Mouse (Mus musculus): ENCODE measurements at regions not wholly inside any gene's neighbourhood (a gene's known extent, or its start where the extent isn't known, plus 50 kb on each side); places are given as distances from the start of the nearest gene placed in this dataset.
"Not testable (repeated sequence)": the region's sequence is repeated elsewhere in the genome, so short reads cannot be mapped to it uniquely, and the experiment has no call there.

DNA sequence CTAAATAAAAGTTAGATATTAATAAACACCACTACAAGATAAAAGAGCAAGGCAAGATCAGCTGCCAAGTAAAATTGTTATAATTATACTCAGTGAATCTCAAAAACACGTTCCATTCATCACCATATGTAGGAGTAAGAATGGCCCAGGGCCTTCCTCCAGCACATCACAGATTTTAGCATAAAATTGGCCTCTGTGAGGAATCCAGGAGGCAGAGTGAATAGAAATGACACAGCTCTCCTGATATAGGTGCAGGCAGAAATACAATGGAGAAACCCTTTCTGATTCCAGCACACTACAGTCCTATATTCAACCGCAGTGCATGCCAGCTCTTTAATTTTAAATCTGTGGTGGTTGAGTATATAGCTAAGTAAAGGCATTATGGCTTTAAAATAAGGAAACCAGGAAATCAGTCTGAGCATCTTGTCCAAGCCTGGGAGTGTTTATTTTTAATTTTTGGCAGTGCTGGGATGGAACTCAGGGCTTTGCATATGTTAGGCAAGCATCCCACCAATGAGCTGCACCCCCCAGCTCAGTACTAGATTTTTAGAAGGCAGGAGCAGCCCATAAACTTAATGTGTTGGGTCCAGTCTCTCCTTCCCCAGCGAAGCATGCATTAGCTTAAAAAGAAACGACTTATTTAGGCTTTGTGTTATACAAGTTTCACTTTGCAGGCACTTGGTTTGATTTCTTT is 158.3 kb upstream of the Ptprz1 start:
- DNase-seq: no peak
- intact Hi-C loops (cut with DNase I): no loop called here

DNA sequence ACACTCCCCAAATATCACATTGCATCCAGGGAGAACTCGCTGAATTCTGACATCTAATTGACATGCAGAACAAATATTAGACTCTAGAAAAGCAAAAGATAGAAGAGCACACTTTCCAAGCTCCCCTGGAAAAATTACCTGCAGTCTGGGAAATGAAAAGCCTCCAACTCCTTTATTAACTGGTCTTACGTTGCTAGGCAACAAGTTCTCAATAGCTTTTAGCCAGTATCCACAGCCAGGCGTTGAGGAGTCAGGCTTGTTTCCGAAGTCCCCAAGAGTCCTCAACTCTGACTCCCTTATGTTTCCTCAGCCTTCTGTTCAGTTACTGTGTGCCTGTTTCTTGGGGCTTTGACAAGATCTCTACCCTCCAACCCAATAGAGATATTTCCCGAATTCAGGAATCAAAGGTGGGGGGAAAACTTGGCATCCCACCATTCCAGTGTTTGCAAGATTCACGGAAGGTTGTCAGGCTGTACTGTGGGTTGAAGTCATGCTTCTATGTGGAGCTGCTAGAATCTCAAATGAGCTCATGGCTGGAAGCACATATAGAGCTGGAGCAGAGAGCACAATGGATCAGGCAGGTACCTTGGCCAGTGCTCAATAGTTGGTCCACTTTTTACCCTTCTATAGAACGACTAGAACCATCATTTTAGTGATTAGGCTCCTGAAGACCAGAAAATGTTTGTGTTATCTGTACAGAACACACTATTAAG is 159.0 kb upstream of the Ptprz1 start:
- no peak for DNase-seq
- intact Hi-C loops (cut with DNase I): no loop called here

DNA sequence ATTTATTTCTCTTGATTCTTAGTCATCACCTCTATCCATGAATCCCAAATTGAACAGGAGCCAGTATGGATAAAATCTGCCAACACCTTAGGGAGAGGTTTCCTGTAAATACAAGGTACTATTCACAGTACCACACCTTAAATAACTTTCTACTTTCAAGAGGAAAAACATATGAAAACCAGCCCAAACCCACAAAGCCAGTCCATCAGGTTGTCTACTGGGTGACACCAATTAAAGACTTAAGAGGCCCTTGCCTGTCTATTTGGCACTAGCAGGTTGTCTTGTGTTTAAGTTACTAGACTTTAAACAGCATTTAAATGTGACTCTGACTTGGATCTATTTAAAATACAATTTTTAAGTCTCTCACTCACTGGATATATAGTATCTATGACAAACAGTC is 177.1 kb upstream of the Ptprz1 start:
- no peak for DNase-seq
- intact Hi-C loops (cut with DNase I): no loop called here

DNA sequence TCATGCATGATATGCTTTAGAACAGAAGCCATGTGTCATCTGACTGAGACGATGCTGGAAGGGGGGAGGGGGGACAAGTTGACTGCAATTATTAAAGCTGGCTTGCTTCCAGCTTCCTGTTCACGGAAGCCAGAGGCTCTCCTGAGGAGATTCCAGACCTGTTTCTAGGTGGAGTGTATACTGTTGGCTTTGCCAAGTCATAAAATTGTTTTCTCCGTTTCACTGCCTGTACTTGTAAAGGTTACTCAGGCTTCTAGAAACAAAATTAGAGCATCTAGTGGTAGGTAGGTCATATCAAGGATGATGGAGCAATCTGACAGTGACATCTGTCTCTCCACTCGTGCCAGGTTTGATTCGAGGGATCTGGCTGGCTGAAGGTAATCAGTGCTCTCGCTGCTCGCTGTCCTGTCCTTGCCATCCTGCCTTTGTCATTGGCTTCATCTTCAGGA is 186.6 kb upstream of the Ptprz1 start:
- intact Hi-C loops (cut with DNase I): no loop called here
- no peak for DNase-seq

DNA sequence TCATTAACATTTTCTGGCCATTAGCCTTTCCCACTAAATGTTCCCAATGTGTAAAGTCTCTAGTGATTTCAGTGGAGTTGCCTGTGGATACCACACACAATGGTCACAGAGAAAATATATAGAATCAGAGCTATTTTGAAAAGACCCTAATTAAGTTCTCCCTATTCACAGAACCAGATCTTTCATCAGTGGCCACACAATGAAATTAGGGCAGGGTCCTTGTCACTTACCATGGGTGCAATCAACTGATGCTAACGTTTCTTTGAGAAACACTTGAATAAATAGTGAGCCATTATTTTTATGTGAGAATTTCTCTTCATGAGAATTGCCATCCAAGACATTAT is 200.7 kb upstream of the Ptprz1 start:
- intact Hi-C loops (cut with DNase I): no loop called here
- no peak for DNase-seq

DNA sequence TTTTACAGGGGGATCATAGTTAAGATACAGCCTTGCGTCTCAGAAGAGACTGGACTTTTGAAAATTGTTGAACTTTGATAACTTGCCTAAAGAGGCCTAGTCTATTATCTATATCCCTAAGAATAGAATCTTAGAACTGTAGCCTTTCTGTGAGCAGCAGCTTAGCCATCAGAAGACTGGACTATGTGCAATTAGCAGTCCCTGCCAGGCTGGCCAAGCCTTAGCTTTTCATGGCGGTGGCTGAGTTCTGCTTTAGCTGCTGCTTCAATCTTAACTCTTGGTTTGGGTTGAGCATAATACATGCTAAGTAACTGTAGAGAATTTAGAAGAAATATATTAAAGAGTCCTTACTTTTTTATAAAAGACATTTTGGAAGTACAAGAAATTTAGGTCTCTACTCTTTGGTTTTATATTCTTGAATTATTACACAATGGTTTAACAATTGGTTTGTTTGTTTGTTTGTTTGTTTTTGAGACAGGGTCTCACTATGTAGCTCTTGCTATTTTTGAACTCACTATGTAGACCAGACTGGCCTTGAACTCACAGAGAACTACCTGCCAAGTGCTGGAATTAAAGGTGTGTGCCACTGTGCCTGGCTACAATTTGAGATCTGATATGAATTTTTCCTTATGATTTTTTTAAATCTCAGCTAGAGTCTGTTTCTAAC is 201.2 kb upstream of the Ptprz1 start:
- no peak for DNase-seq
- intact Hi-C loops (cut with DNase I): no loop called here

DNA sequence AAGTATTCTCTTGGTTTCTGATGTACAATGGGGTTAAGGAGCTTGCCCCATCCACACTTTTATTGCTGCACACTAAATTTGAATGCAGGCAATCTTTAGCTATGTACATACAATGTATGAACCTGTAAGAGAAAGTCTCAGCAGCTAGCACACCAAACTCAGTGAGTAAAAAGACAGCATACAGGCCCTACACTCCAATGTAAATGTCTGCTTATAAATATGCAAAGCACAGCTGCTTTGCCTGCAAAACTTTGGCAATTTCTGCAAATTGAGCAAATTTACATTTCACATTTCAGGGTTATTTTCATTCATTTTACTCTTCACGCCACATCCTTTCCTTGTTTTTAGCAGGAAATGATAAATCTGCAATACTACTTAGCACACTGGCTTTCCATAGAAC is 203.8 kb upstream of the Ptprz1 start:
- intact Hi-C loops (cut with DNase I): no loop called here
- no peak for DNase-seq

DNA sequence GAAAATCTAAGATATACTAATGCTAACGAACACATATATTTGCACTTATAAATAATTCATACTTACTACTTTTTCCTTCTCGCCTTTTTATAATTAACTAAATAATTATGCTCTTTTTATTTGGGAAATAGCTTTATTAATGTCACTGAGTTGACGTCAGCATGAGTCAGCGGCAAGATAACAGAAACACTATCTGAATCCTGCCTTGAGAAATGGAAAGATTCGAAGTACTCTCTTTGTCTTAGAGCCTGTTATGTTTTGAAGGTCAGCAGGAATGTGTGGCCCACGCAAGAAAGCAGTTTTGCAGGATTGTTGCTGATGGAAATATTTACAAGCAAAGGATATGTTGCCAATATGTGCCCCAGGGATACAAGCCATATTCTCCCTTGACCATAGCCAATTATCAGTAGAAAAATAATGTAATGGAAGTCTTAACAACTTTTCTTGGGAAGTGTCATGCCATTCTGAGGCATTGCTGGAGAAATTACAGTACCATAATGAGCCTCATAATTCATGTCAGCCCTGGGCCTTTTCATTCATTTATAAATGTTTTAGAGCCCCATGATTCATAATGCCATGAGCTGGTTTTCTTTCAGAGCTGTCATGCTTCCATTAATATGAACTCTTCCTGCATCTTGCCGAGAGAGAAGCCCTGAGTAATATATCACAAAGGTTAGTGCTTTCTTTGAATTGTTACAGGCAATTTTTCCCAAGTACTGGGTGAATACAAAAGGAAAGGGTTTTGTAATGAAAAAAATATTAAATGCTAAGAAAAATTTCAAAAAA is 206.9 kb upstream of the Ptprz1 start:
- intact Hi-C loops (cut with DNase I): no loop called here
- no peak for DNase-seq

DNA sequence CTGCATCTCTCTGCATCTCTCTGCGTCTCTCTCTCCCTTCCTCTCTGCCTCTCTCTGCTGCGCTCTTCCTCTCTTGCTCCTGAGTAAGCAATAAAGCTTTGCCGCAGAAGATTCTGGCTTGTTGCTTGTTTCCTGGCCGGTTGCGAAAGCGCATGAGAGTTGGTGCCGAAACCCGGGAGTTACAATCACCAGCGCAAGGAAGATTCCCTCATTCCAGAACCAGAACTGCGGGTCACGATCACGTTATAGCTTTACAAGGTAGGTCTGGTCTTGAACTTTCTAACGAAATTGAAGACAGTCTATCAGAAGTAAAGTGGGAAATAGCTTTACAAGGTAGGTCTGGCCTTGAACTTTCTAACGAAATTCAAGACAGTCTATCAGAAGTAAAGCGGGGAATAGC is 217.9 kb upstream of the Ptprz1 start:
- intact Hi-C loops (cut with DNase I); DNase-seq: not testable (repeated sequence)

DNA sequence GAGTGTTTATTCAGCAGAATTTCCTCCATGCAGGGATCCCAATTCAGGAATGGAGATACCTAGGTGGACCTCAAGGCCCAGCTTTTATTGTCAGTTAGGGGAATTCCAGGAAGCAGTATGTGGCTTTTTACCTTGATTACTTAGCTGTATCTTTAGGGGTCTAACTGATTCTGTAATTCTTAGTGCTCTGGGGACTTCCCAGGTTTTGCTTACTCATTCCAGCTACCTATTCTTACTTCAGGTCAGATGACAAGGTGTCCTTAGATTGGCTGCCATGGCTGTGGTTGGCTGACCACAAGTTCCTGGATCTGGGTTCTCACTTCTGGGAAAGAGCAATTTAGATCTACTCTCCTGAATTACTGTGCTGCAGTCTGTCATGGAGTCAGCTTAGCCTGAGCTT is 235.2 kb upstream of the Ptprz1 start:
- no peak for DNase-seq
- intact Hi-C loops (cut with DNase I): no loop called here

DNA sequence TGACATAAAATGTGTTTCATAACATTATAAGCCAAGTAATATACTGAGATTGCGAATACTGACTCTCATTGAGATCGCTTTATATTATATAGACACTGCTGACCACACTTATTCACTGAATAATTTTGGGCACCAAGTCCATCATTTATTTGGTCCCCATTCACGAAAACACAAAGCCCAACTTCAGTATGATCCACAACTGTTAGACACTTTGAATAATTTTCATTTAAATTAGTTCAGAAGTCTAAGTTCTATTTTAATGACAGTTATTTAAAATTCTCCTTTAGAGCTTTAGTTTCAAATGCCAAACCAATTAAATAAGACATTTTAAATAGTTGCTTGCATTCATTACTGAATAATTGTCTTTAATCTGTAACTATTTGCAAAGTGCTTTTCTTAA is 240.2 kb upstream of the Ptprz1 start:
- no peak for DNase-seq
- intact Hi-C loops (cut with DNase I): no loop called here

DNA sequence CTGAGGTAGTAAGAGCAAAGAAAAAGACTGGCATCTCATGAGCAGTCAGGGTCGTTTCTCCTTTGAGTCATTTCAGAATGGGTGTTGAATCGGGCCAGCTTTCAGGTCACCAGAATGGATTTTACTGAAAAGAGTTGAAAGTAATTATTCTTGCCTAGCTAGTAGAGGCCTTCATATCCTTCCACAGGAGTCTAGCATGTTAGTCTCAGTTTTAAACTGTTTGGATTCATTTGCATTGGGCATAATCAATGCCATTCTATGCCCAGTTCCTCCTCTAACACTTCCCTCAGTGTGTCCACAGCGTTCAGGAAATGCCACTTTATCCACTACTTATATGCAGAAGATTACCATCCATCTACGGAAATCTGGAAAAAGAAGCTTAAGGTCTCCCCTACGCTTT is 240.6 kb upstream of the Ptprz1 start:
- intact Hi-C loops (cut with DNase I): no loop called here
- no peak for DNase-seq

DNA sequence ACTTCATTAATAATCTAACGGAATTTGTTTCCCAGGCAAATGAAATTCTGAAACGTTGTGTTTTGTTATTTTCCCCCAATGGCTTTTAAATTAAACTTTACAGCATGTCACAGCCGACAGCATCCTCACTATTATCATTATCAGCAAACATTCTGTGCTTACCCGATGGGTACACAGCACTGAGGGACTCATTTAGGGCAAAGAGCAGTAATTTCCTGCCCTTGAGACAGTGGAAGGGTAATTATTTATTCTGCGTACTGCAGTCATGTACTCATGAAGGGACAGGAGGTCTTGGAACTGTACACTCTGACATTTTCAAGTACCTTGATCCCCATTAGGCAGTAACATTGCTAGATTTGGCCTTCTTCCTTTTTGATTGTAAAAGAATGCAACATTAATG is 235.5 kb upstream of the Fam3c start:
- intact Hi-C loops (cut with DNase I): no loop called here
- DNase-seq: no peak

DNA sequence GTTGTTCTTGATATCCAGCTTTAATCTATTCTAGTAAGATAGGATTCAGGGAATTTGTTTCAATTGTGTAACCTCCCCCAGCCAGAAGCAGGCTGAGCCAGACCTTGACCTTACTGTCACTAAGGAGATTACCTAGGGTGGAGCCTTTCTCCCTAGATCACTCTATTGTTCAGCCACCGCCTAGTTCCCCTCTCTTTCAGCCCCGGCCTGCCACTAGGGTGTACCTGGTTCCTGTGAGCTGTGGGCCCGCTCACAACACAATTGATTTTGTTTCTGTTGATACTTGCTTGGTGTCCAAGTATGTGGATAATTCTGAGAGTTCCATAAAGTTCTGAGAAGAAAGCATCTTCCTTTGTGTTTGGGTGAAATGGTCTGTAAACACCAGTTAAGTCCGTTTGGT is 228.8 kb upstream of the Fam3c start:
- intact Hi-C loops (cut with DNase I): no loop called here
- DNase-seq: no peak

DNA sequence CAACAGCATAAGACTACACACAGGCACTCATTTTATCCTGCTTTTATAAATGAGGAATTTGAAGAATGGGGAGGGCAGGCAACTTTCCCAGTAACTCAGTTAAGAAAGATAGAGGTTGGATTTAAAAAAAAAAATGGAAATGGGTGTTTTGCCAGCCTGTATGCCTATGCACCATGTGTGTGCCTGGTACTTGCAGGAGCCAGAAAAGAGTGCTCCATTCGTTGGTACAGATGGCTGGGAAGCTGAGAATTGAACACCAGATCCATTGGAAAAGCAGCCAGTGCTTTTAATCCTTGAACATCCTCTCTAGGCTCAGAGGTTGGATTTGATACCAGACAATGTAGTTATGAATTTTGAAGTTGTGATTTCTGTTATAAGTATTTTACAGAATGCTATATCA is 216.9 kb upstream of the Fam3c start:
- DNase-seq: no peak
- intact Hi-C loops (cut with DNase I): no loop called here

DNA sequence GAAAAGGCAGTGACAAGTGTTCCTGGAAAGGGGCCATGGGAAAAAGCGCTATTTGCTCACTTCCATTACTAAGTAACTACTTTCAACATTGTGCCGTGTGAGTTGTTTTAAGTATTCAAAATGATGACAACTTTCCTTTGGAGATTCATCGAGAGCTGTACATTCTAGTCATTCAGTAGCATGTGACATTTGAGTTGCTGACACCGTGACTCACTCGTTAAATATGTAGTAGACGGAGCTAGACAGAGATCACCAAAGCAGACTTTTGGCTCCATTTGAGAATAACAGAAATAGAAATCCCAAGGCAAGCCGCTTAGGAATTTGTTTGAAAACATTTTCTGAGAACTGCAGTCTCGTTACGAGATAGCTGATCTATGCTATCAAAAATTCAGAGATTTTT is 211.8 kb upstream of the Fam3c start:
- no peak for DNase-seq
- intact Hi-C loops (cut with DNase I): no loop called here

DNA sequence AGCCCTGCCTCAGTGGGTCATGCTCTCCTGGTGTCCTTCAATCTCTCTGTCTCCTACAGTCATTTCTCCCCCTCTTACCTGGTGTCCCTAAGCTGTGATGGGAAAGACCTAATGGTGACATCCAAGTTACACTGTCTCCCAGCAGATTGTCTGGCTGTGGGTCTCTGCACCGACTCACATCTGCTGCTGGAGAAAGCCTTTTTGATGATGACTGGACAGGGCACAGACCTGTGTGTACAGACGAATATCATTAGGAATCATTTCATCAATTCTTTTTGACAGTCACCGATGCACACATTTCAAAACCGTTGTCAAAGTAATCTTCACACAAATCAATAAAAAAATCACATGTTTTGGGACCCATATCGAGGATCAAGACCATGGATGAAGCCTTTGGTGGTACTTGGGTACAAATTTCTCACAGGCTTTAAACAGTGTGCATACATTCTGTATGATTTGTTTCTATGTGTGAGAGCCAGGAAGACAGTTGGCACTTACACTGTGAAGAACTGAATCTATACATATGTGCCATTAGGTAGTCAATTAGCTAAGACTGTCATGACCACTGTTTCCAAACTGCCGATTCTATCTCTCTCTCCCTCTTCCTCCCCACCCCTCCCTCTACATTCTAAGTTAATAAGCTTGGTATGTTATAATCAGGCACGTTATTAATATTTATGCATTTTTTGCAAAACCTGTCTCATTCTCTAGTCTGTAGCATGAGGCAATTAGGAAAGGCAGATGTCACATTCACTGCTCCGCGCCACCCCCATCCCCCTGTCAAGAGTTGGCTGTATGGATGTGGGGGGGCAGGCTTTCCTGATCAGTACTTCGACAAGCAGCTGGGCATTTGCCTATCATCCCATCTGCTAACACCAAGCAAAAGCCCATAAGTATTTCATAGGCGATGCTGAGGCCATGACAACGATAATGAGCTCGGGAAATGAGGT is 192.5 kb upstream of the Fam3c start:
- no peak for DNase-seq
- intact Hi-C loops (cut with DNase I): no loop called here

DNA sequence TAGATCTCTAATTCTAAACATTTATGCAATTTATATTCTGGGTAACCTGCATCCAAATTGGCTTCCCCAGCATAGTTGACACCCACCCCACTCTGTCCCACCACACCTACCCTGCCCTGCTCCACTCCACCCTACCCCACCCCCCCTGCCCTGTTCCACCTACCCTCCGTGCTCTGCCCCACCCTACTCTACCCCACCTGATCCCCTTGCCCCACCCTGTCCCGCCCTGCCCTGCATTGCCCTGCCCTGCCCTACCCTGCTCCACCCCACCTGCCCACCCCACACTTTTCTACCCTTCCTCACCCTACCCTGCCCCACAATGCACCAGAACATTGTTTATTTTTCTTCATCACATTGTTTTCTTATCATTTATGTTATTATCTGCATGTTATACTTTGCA is 185.6 kb upstream of the Fam3c start:
- intact Hi-C loops (cut with DNase I): no loop called here
- no peak for DNase-seq

DNA sequence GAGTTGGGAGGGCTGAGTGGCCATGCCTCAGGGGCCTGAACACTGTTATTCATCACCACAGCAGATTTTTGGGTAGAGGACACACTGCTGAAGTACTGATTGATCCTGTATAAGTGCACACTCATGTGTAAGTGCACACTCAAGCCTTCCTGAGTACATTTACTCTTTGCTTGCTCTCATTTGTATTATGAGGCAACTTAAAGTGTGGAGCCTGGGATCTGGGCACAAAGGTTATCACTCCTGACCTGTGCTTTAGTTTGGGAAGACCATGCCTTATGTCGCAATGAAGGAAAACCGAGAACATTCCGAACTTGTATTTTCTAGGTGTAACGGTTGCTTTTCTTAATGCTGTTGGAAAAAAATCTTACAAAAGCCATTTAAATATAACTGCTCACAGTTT is 182.2 kb upstream of the Fam3c start:
- intact Hi-C loops (cut with DNase I): no loop called here
- no peak for DNase-seq

DNA sequence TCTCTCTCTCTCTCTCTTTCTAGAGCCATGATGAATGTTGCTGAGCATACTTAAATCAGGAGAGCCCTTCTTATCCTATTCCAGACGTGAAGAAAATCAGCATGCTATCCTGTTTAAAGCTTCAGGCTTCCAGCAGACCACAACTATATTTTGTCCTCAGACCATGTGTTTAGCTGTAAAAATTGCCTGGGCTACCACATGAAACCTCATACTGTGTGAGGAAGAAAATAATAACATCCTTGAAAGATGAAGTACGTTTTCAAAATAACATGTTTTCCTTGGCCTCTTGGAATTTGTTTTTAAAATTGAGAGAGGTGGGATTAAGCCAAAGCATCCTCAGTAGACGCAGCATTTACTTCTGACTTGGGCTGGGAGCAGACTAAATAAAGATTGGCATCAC is 168.3 kb upstream of the Fam3c start:
- intact Hi-C loops (cut with DNase I): no loop called here
- DNase-seq: no peak

All from gastrocnemius, postnatal 36 days (tissue).